Mouse (Mus musculus) ES-E14 (cell line): ENCODE measurements around the gene Erg28. TPM values are rescaled to one million over a fixed set of nuclear protein-coding genes. Genes with fewer than 3 reads are reported as not detected.

Experiments
- DNase-seq: peaks from one replicate; pipeline ENCODE4 v3.0.0-alpha.2; 2013; ENCODE audit warnings: low read depth, low spot score
- H3K27ac ChIP-seq: 2 replicates; pipeline ENCODE4 v1.5.1; 2012; ENCODE audit warnings: low read depth, mild to moderate bottlenecking, low read length, moderate library complexity, mixed read lengths; ENCODE audit not compliant: poor library complexity, insufficient read depth, severe bottlenecking
- H3K36me3 ChIP-seq: 2 replicates; pipeline ENCODE4 v1.6.1; 2012; ENCODE audit warnings: mild to moderate bottlenecking, low read length, moderate library complexity, mixed read lengths; ENCODE audit not compliant: control insufficient read depth, poor library complexity, insufficient read depth, severe bottlenecking
- H3K4me1 ChIP-seq, 2 experiments: fragments of 150-350 bp in 1 of 2; sonication (generic) in 1 of 2; 2 replicates each; pipeline ENCODE4 v1.6.1; 2012; ENCODE audit warnings: low read length in 2 of 2, mild to moderate bottlenecking in 1 of 2, mixed read lengths in 1 of 2; ENCODE audit not compliant: control insufficient read depth in 2 of 2, insufficient read depth in 2 of 2, poor library complexity in 1 of 2
- H3K4me3 ChIP-seq, 2 experiments: fragments of 150-350 bp in 1 of 2; sonication (generic) in 1 of 2; 2 replicates each; pipeline ENCODE4 v1.5.1; 2012; ENCODE audit warnings: low read length in 2 of 2, low read depth in 1 of 2, mild to moderate bottlenecking in 1 of 2, mixed read lengths in 1 of 2; ENCODE audit not compliant: insufficient read depth in 1 of 2, poor library complexity in 1 of 2, severe bottlenecking in 1 of 2
- H3K9ac ChIP-seq: 2 replicates; pipeline ENCODE4 v1.6.1; 2012; ENCODE audit warnings: low read depth, mild to moderate bottlenecking, low read length, mixed read lengths; ENCODE audit not compliant: poor library complexity, insufficient read depth, severe bottlenecking
- H3K9me3 ChIP-seq: fragments of 150-350 bp; sonication (generic); 2 replicates; pipeline ENCODE4 v1.6.1; 2012; ENCODE audit warnings: low read depth, mild to moderate bottlenecking, low read length; ENCODE audit not compliant: control insufficient read depth, insufficient read depth
- CHD2 ChIP-seq: IDR thresholded peaks from 2 replicates; pipeline ENCODE4 v1.6.1; 2014; ENCODE audit warnings: mild to moderate bottlenecking, low read depth, low read length, inconsistent platforms
- HCFC1 ChIP-seq: IDR thresholded peaks from 2 replicates; pipeline ENCODE4 v1.6.1; 2012; ENCODE audit warnings: low read length, inconsistent platforms, borderline replicate concordance; ENCODE audit not compliant: insufficient read depth
- MAFK ChIP-seq: IDR thresholded peaks from 2 replicates; pipeline ENCODE4 v1.6.1; 2014; ENCODE audit warnings: mild to moderate bottlenecking, low read depth, low read length, inconsistent platforms; ENCODE audit not compliant: insufficient read depth
- ZC3H11A ChIP-seq: IDR thresholded peaks from 2 replicates; pipeline ENCODE4 v1.6.1; 2012; ENCODE audit warnings: low read depth, mild to moderate bottlenecking, inconsistent platforms, low read length, borderline replicate concordance
- ZNF384 ChIP-seq: IDR thresholded peaks from 2 replicates; pipeline ENCODE4 v1.6.1; 2012; ENCODE audit warnings: low read depth, low read length, inconsistent platforms
- in situ Hi-C, 2 experiments: fragments of 600-800 bp; cut with MboI; formaldehyde crosslinking; loops; one replicate each; pipeline ENCODE4 v1.15.1; 2025; ENCODE audit warnings: low sequenced_read_pairs in 2 of 2, inconsistent platforms in 1 of 2; ENCODE audit not compliant: unreplicated experiment in 2 of 2
- total RNA-seq: library from RNA; depleted of rRNA; stranded (reverse); fragments of 300-350 nt; gene quantifications from 2 replicates; pipeline ENCODE4 v1.2.3, GENCODE M21; 2012

The Erg28 gene
- total RNA-seq, 1 experiment, result 87.3 TPM

- H3K9me3 ChIP-seq, result no peaks in the 10 kb centered on the region
- DNase-seq, result no peak
- in situ Hi-C loops, result no loop called here
- H3K36me3 ChIP-seq, result no peaks in the 10 kb centered on the region
- H3K4me3 ChIP-seq, result no peak overlapping the region
- no peaks in the 10 kb centered on the region for H3K4me1 ChIP-seq
- TF ChIP-seq HCFC1, result no peak
- TF ChIP-seq CHD2, result no peak
- TF ChIP-seq ZC3H11A, result no peak
- TF ChIP-seq MAFK, result no peak
- no peak for TF ChIP-seq ZNF384
- H3K27ac ChIP-seq, result no peak overlapping the region
- no peak overlapping the region for H3K9ac ChIP-seq
Measured at GRCm38 (mm10) chr12:85792821-85793346, 31.5 kb downstream of the Erg28 start.

DNA sequence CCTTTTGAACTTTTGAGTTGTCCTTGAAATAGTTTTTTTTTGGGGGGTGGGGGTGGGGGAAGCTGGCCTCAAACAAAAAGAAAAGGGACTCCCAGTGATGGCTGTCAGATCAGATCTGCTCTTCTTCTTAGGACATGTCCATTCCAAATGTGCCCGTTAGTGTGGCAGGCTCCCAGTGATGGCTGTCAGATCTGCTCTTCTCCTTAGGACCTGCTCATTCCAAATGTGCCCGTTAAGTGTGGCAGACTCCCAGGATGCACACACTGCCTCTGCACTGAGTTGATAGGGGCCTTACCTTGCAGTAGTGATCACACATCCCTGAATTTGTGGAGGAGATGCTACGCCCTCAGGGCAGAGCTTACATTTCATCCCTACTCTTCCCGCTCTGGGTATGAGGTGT, 32.2 kb downstream of the Erg28 start:
- TF ChIP-seq MAFK, result no peak
- TF ChIP-seq HCFC1, result no peak
- TF ChIP-seq ZC3H11A, result no peak
- no peak for TF ChIP-seq ZNF384
- TF ChIP-seq CHD2, result no peak
- in situ Hi-C loops, result no loop called here
- no peak for DNase-seq
- H3K9ac ChIP-seq, result no peak overlapping the region
- H3K4me3 ChIP-seq, result no peak overlapping the region
- H3K27ac ChIP-seq, result no peak overlapping the region
- H3K36me3 ChIP-seq, result no peaks in the 10 kb centered on the region
- H3K4me1 ChIP-seq, result no peaks in the 10 kb centered on the region
- H3K9me3 ChIP-seq, result no peaks in the 10 kb centered on the region

GRCm38 (mm10) chr12:85784916-85785815, 39.2 kb downstream of the Erg28 start:
- no peak overlapping the region for H3K4me3 ChIP-seq
- no peak overlapping the region for H3K27ac ChIP-seq
- peak; percentile 34 for DNase-seq
- in situ Hi-C loops, result no loop called here
- H3K4me1 ChIP-seq, result no peaks in the 10 kb centered on the region
- no peak for TF ChIP-seq ZNF384
- no peak for TF ChIP-seq MAFK
- TF ChIP-seq ZC3H11A, result no peak
- no peak for TF ChIP-seq CHD2
- TF ChIP-seq HCFC1, result no peak
- H3K9me3 ChIP-seq, result no peaks in the 10 kb centered on the region
- no peak overlapping the region for H3K9ac ChIP-seq
- no peaks in the 10 kb centered on the region for H3K36me3 ChIP-seq

- in situ Hi-C loops, result no loop called here
- H3K27ac ChIP-seq, result no peak overlapping the region
Measured at GRCm38 (mm10) chr12:85781606-85782005, 42.7 kb downstream of the Erg28 start.

More at GRCm38 (mm10) chr12:85781606-85782005, 42.7 kb downstream of the Erg28 start:
- Histone ChIP-seq H3K9me3 (no peaks in the 10 kb centered on the region), H3K4me3 (no peak overlapping the region), H3K9ac (no peak overlapping the region), H3K36me3 (no peaks in the 10 kb centered on the region), H3K4me1 (peaks cover 0 to 2% of the 10 kb centered on the region in 2 experiments)
- TF ChIP-seq CHD2, result no peak
- no peak for DNase-seq
